Mouse (Mus musculus): Measurements from ENCODE around the gene 2610028H24Rik. TPM values are rescaled to one million over a fixed set of nuclear protein-coding genes. Genes with fewer than 3 reads are reported as not detected.

2610028H24Rik gene
- polyA plus RNA-seq, 1 experiment from 2014 or later, result not detected

GRCm38 (mm10) chr10:76504271-76504943, 55.5 kb downstream of the 2610028H24Rik start:
- WGBS, result 95% methylated on average over 11 of the region's 11 CpGs
- no peak overlapping the region for H3K4me2 ChIP-seq (ENCODE audit: low read depth, severe bottlenecking)
- H3K4me3 ChIP-seq (ENCODE audit: low read depth, low read length), result no peak overlapping the region
- ATAC-seq (ENCODE audit: insufficient number of reproducible peaks, low FRiP score, low TSS enrichment, low read depth) (no peak), DNase-seq (ENCODE audit: low spot score) (no peak)
- H3K27me3 ChIP-seq (ENCODE audit: control insufficient read depth, insufficient read depth, low read length), result no peaks in the 10 kb centered on the region
- no peaks in the 10 kb centered on the region for H3K4me1 ChIP-seq (ENCODE audit: control insufficient read depth, insufficient read depth, low read length)
- H3K9ac ChIP-seq (ENCODE audit: low read length), result no peak overlapping the region
- H3K36me3 ChIP-seq (ENCODE audit: control insufficient read depth, insufficient read depth, low read length), result peaks cover 50% of the 10 kb centered on the region
- no peak overlapping the region for H3K27ac ChIP-seq (replicated peaks; ENCODE audit: low read depth, low read length)
- no peaks in the 10 kb centered on the region for H3K9me3 ChIP-seq (ENCODE audit: control insufficient read depth, low read length)

- WGBS, result 94% methylated on average over 7 of the region's 7 CpGs
- Histone ChIP-seq H3K4me1 (ENCODE audit: control insufficient read depth, insufficient read depth, low read length) (no peaks in the 10 kb centered on the region), H3K9ac (ENCODE audit: low read length) (no peak overlapping the region), H3K27me3 (ENCODE audit: control insufficient read depth, insufficient read depth, low read length) (no peaks in the 10 kb centered on the region), H3K27ac (replicated peaks; ENCODE audit: low read depth, low read length) (no peak overlapping the region), H3K36me3 (ENCODE audit: control insufficient read depth, insufficient read depth, low read length) (peaks cover 40% of the 10 kb centered on the region), H3K4me2 (ENCODE audit: low read depth, severe bottlenecking) (no peak overlapping the region), H3K9me3 (ENCODE audit: control insufficient read depth, low read length) (no peaks in the 10 kb centered on the region), H3K4me3 (ENCODE audit: low read depth, low read length) (no peak overlapping the region)
- ATAC-seq (ENCODE audit: insufficient number of reproducible peaks, low FRiP score, low TSS enrichment, low read depth) (no peak), DNase-seq (ENCODE audit: low spot score) (no peak)
Measured at GRCm38 (mm10) chr10:76505865-76506264, 57.0 kb downstream of the 2610028H24Rik start.

Other genes starting within 250 kb of the 2610028H24Rik start
- gene Prmt2, start 211.2 kb upstream of the 2610028H24Rik start, polyA plus RNA-seq (2014; fragmentation: Nextera tagmentation; extraction: Ambion mirVana), result 49.1 and 51.0 TPM in 2 replicates
- 0.13 and 0.23 TPM in 2 replicates for gene S100b, start 195.2 kb upstream of the 2610028H24Rik start, polyA plus RNA-seq (2014; fragmentation: Nextera tagmentation; extraction: Ambion mirVana)
- 4.5 and 5.2 TPM in 2 replicates for gene Dip2a, start 103.8 kb upstream of the 2610028H24Rik start, polyA plus RNA-seq (2014; fragmentation: Nextera tagmentation; extraction: Ambion mirVana)
- gene AC141477.1, start 8.6 kb upstream of the 2610028H24Rik start, polyA plus RNA-seq (2014; fragmentation: Nextera tagmentation; extraction: Ambion mirVana), result not detected in 2 replicates
- gene Pcnt, start 6.3 kb upstream of the 2610028H24Rik start, polyA plus RNA-seq (2014; fragmentation: Nextera tagmentation; extraction: Ambion mirVana), result 18.6 and 19.0 TPM in 2 replicates
- 70.2 and 87.6 TPM in 2 replicates for gene Mcm3ap, start 19.8 kb downstream of the 2610028H24Rik start, polyA plus RNA-seq (2014; fragmentation: Nextera tagmentation; extraction: Ambion mirVana)
- gene Ybey, start 20.0 kb downstream of the 2610028H24Rik start, polyA plus RNA-seq (2014; fragmentation: Nextera tagmentation; extraction: Ambion mirVana), result 6.4 and 7.0 TPM in 2 replicates
- gene Lss, start 82.5 kb downstream of the 2610028H24Rik start, polyA plus RNA-seq (2014; fragmentation: Nextera tagmentation; extraction: Ambion mirVana), result 32.8 and 38.4 TPM in 2 replicates
- gene Spatc1l, start 113.2 kb downstream of the 2610028H24Rik start, polyA plus RNA-seq (2014; fragmentation: Nextera tagmentation; extraction: Ambion mirVana), result not detected in 2 replicates
- gene Ftcd, start 126.6 kb downstream of the 2610028H24Rik start, polyA plus RNA-seq (2014; fragmentation: Nextera tagmentation; extraction: Ambion mirVana), result not detected in 2 replicates
- 10.1 and 10.3 TPM in 2 replicates for gene Col6a2, start 174.5 kb downstream of the 2610028H24Rik start, polyA plus RNA-seq (2014; fragmentation: Nextera tagmentation; extraction: Ambion mirVana)

Measured in limb, embryonic 11.5 days (tissue).